Mouse (Mus musculus) brain, embryonic 14.5 days (tissue): ENCODE results near the gene Ppp1r37. TPM values are rescaled to one million over a fixed set of nuclear protein-coding genes. Genes with fewer than 3 reads are reported as not detected.
A peak's percentile ranks its signal among the peaks of the same experiment; 100 is the strongest.

Experiments used
- DNase-seq: peaks from one replicate; pipeline ENCODE4 v3.0.0-alpha.2; 2011; ENCODE audit warnings: low read depth
- CTCF ChIP-seq: fragments of 200-500 bp; IDR thresholded peaks from 2 replicates; pipeline ENCODE4 v1.5.1; 2012; ENCODE audit warnings: inconsistent platforms, mild to moderate bottlenecking, moderate library complexity, borderline replicate concordance; ENCODE audit not compliant: insufficient read depth, insufficient read length; ENCODE audit errors: extremely low read depth
- POLR2A ChIP-seq: fragments of 200-500 bp; IDR thresholded peaks from 2 replicates; pipeline ENCODE4 v1.6.1; 2012; ENCODE audit warnings: mild to moderate bottlenecking, inconsistent platforms, borderline replicate concordance; ENCODE audit not compliant: poor library complexity, insufficient read depth, insufficient read length, severe bottlenecking; ENCODE audit errors: extremely low read depth
- polyA plus RNA-seq: library from polyadenylated mRNA; depleted of rRNA; stranded (reverse); fragments of >200 nt; gene quantifications from 2 replicates; pipeline ENCODE4 v1.2.3, GENCODE M21; 2012

Gene Ppp1r37
- polyA plus RNA-seq, 1 experiment, result 116 TPM

DNA sequence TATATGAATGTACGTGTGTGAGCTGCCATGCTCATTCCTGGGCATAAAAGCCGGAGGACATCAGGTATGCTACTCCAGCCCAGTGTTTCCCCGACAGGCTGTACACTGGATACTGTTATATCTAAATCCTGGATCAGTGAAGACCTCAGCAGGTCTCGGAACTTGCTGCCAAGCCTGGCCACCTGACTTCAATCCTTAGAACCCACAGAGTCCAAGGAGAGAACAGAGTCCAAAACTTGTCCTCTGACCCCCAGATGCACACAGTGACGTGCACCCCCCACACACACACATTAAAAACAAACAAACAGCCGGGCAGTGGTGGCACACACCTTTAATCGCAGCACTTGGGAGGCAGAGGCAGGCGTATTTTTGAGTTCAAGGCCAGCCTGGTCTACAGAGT lies 4.5 kb upstream of the Ppp1r37 start:
- TF ChIP-seq CTCF (no peak), POLR2A (no peak)
- DNase-seq, result no peak

DNA sequence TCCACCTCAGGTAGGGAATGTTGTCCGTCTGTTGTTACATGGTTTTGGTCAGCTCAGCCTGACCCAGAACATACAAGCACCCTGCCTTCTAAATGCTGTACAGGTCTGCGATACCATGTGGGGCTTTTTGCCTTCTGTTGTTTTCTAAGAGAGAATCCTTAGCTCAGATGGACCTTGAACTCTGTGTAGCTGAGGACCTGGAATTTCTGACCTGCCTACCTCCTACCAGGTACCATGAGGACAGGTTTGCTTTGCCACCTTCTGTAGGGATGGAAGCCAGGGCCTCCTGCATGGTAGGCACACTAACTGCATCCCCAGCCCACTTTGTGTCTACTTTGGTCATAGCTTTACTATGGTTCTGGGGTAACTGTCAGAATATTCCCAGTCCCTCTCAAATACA lies 2.9 kb upstream of the Ppp1r37 start:
- no peak for DNase-seq
- TF ChIP-seq POLR2A (no peak), CTCF (no peak)

DNA sequence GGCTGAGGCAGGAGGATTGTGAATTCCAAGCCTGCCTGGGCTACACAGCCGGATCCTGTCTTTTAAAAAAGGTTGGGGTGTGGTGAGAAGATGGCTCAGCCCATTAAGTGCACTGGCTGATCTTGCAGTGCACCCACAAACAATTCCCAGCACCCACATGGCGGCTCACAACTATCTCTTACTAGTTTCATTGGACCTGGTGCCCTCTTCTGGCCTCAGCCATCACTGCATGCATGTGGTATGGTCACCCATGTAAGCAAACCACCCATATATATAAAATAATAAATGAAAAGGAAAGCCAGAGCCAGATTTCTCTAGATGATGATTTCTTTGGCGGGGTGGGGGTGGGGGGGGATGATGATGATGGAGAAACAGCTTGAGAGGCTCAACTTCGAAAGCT lies 1.6 kb upstream of the Ppp1r37 start:
- no peak for DNase-seq
- TF ChIP-seq CTCF (peak; percentile 14; the same call in 1 of the 2 replicates), POLR2A (no peak)

DNA sequence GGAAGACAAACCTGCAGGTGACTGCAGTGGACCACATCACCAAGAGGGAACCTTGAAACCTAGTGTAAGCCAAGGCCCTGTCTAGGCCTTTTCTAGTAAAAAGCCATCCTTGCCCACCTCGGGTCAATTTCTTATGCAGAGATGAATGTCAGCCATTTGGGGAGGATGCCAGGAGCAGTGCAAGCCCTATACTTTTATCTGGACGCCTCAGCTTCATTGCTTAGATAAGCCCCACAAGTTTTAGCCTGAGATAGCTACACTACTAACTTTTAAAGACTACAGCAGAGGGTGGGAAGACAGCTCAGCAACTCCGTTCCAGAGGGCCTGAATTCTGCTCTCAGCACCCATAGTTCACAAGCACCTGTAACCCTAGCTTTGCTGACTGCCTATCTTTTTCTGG lies 1.0 kb upstream of the Ppp1r37 start:
- no peak for DNase-seq

GRCm38 (mm10) chr7:19561765-19562642 lies 872 bp downstream of the Ppp1r37 start:
- peak; percentile 99 for DNase-seq
- TF ChIP-seq CTCF (no peak), POLR2A (peak; percentile 34; the same call in 1 of the 2 replicates)

More for the DNA sequence above, 1.0 kb upstream of the Ppp1r37 start:
- TF ChIP-seq CTCF, result no peak
- no peak for TF ChIP-seq POLR2A

DNA sequence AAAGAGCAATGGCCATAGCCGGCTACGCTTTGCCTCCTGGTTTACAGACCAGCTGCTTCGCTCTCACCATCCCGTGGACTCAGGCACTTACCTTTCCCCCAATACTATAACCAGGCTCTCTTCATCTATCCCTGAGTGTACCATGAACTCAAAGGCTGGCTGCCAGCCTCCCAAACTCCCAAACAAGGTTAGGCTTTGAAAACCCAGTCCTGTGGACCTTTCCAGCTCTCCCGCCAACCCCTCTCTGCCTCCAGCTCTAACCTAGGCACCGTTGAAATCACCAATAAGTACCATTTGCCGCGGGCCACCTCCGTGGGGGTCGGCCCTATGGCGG lies 1.5 kb downstream of the Ppp1r37 start:
- TF ChIP-seq CTCF (no peak), POLR2A (no peak)
- no peak for DNase-seq

DNA sequence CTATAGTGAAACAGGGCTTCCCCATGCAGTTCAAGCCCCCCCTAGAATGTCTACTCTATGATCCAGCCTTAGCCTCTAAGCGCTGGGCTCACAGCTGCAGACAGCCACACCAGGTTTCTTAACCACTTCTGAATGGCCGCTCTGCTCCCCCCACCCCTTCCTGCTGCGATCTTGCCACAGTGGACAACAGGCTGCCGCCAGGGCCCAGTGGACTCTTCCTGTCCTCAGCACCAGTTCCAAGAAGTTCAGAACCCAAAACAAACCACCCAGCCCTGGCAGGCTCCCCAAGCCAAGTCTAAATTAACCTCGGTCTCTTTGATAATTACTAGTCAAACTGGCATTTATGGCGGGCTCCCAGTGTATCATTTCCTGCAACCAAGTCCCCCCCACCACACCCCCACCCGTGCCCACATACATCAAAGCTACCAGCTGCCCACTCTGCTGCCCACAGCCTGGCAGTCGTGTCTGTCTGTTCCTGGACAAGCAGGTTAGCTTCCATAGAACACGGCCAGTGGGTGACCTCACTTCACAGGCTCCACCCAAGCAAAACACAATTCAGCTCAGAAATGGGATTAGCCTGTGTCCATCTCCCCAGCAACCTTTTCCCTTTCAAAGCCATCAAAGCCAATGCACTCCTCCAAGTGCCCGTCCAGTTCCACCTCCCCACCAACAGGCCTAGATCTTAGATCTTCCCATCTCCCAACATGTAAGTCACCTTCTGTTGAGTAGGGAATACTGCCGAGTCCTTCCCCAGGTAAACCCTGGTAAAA lies 2.2 kb downstream of the Ppp1r37 start:
- TF ChIP-seq POLR2A, result no peak
- TF ChIP-seq CTCF, result no peak
- DNase-seq, result no peak

- TF ChIP-seq POLR2A (no peak), CTCF (peak; percentile 68)
- no peak for DNase-seq
Measured at GRCm38 (mm10) chr7:19558965-19559364, 3.9 kb downstream of the Ppp1r37 start.

DNA sequence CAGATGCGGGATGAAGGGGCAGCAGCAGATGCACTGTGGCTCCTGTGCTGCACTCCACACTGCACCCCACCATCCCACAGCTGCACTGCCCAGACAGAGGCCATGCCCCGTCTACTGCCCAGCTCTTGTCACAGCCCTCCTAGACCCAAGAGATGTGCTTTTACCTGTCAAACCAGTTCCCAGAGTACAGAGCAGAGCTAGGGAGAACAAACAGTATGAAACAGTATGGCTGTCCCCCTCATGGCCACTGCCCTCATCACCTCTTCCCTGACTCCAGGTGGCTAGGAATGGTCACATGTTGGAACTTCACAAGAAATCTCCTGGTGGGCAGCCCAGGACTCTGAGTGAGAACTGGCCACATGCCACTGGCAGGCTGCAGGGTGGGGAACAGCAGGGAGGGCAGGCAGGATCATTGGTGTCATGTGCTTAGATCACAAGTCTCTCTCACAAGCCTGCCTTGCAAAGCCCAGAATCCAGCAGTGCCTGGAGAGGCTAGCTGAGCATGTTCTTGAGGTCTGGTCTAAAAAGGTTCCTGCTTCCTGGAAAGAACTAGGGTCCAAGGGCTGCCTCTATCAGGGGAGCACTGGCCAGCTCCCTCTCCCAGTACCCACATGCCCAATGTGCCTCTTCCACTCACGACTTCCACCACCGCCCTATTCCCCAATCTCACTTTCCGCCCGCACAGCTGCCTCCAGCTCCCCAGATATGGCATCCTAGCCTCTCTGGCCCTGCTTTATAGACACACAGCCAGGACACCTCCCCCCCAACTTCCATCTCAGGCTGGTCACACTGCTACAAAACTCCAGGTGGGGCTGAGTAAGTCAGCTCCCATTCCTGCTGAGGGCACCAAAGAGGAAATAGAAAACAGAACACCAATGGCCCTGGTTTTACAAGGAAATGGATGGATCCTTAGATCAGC lies 4.6 kb downstream of the Ppp1r37 start:
- TF ChIP-seq CTCF, result no peak
- TF ChIP-seq POLR2A, result no peak
- no peak for DNase-seq

GRCm38 (mm10) chr7:19557086-19557485 lies 5.8 kb downstream of the Ppp1r37 start:
- no peak for DNase-seq
- TF ChIP-seq POLR2A, result no peak
- TF ChIP-seq CTCF, result no peak

DNA sequence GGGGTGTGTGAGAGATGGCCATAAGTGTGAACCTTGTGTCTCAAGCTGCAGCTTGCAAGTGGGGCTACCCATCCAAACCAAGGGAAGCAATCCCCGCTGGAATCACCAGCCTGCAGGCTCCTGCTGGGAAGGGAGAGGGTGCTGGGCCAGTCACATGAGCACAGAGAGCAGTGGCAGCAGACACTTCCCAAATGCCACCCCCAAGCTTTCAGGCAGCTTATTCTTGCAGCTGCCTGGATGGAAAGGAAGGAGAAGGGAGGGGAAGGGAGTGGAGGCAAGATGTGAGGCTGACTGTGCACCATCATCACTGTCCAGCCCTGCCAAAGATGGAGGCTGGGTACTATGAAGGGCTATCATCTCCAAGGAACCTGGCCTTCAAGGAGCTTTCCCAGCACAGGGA lies 8.7 kb downstream of the Ppp1r37 start:
- DNase-seq, result no peak
- TF ChIP-seq CTCF (no peak), POLR2A (no peak)

DNA sequence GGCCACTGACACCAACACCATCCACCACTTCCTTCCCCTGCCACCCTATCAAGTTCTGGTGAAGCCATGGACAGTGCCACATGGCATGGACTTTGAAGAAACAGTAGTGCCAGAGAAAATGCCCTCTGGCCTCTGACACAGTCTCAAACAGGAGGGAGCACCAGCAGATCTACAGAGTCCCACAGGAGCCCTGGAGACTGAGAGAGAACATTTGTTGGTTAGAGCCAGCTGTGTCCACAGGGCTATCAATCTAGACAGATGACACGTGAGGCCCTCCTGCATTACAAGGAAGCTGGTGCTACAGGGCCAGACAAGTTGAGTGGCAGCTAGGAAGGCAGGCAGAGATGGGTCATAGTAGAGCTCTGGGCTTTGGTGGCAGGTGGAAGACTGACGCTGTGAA lies 10.4 kb downstream of the Ppp1r37 start:
- no peak for DNase-seq
- TF ChIP-seq POLR2A, result no peak
- no peak for TF ChIP-seq CTCF
